Mouse (Mus musculus): Measurements from ENCODE around the gene Proca1. TPM values are rescaled to one million over a fixed set of nuclear protein-coding genes. Genes with fewer than 3 reads are reported as not detected.

Gene Proca1
- polyA plus RNA-seq, 1 experiment from 2014 or later: 0.18 TPM

DNA sequence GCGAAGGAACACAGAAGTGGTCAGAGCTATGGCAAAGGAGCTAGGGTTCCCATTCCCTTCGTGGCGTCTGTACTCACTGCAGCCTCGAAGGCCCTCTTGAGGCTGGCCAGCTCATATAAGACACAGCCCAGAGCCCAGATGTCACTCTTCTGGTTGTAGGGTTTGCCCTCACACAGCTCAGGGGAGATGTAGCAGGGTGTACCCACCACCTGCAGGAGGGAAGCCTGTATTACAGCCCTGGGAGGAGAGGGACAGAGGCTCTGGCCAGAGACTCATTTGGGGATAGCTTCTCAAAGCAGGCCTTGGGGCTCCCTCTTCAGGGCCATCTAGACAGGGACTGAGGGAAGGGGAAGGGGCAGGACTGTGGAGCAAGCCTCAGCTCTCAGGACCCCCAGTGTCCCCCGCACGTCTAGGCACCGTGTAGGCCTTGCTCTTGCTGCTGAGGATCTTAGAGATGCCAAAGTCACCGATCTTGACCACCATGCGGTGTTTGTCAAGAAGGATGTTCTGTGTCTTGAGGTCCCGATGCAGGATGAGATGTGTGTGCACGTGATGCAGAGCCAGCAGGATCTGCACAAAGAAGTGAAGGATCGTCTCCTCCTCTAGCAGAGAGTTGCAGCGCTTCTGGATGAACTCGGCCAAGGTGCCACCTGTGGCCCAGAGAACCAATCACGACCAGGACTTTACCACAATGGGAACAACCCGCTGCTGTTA, 21.0 kb upstream of the Proca1 start:
- DNase-seq (ENCODE audit: low read depth, low spot score) (no peak), ATAC-seq (no peak)
- TF ChIP-seq CTCF (IDR thresholded peaks at IDR 0.05): no peak
- POLR2A ChIA-PET: interaction anchor here (0.5 to 6.3 kb wide), 5 partner anchors 8 to 13 kb away, joined by 3 to 50 read pairs (median 4); partner anchors contain the start of gene Traf4
- H3K27me3 ChIP-seq: no peaks in the 10 kb centered on the region
- in situ Hi-C loops (cut with MboI; ENCODE audit: low pct_unique_long_range_greater_than_20kb): loop anchor here (10.0 kb wide), 1 partner anchor 347 kb away; no protein-coding TSS in a partner anchor
- CTCF ChIA-PET: interaction anchor here (1.2 to 1.4 kb wide), 3 partner anchors 13 to 115 kb away, joined by 3 read pairs; no protein-coding TSS in a partner anchor

DNA sequence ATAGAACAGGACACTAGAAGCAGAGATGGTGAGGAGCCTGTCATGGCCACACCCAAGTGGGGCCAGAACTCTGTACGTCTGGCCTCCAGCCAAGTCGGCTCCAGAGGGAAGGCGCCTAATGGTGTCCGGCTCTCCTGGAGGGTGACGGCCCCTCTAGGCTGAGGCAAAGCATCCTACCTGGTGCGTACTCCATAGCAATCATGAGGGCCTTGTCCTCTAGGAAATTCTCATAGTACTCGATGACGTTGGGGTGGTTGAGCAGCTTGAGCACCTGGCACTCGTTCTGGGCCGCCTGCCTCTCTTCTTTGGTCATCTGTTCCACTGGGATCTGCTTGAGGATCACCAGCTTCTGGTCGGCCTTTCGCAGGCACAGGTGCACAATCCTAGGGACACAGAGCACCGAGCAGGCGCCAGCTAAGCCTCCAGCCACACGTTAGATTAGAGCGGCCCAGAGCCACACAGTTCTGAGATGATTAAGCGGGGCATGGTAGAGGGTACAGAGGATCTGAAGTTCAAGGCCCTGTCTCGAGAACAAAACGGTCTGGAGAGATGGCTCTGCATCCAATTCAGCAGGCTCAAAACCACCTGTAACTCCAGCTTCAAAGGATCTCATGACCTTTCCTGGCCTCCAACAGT, 20.3 kb upstream of the Proca1 start:
- no peak for ATAC-seq
- CTCF ChIA-PET: interaction anchor here (1.2 to 1.4 kb wide), 2 partner anchors 14 to 116 kb away, joined by 3 read pairs; no protein-coding TSS in a partner anchor
- DNase-seq (ENCODE audit: low read depth, low spot score): no peak
- POLR2A ChIA-PET: interaction anchor here (0.8 to 6.3 kb wide), 5 partner anchors 7 to 15 kb away, joined by 4 to 50 read pairs (median 4); partner anchors contain the start of gene Traf4
- no peak for TF ChIP-seq CTCF (IDR thresholded peaks at IDR 0.05)
- H3K27me3 ChIP-seq: no peaks in the 10 kb centered on the region
- in situ Hi-C loops (cut with MboI; ENCODE audit: low pct_unique_long_range_greater_than_20kb): loop anchor here (10.0 kb wide), 1 partner anchor 348 kb away; no protein-coding TSS in a partner anchor

DNA sequence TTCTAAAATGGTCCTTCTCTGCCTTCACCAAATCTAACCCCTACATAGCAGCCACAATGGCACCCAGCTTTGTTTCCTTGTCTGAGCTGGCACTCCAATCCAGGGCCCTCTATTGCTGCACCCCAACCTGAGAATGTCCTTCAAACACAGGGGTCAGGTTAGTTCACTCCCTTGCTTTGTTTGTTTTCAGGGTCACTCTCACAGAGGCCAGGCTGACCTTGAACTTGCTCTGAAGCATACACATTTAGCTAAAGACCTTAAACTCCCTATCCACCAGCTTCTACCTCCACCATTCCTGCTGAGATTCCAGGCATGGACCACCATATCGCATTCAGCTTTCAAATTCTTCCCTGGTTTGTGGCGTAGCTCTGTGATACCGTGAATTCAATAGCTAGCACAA, 18.7 kb upstream of the Proca1 start:
- CTCF ChIA-PET: interaction anchor here (1.0 to 1.3 kb wide), 3 partner anchors 16 to 116 kb away, joined by 3 to 4 read pairs (median 3); no protein-coding TSS in a partner anchor
- in situ Hi-C loops (cut with MboI; ENCODE audit: low pct_unique_long_range_greater_than_20kb): loop anchor here (10.0 kb wide), 1 partner anchor 350 kb away; no protein-coding TSS in a partner anchor
- H3K27me3 ChIP-seq: no peaks in the 10 kb centered on the region
- POLR2A ChIA-PET: interaction anchor here (6.3 kb wide), 1 partner anchor 10 kb away, joined by 50 read pairs; the partner anchor contains the start of gene Traf4
- ATAC-seq: no peak
- no peak for TF ChIP-seq CTCF (IDR thresholded peaks at IDR 0.05)
- no peak for DNase-seq (ENCODE audit: low read depth, low spot score)

DNA sequence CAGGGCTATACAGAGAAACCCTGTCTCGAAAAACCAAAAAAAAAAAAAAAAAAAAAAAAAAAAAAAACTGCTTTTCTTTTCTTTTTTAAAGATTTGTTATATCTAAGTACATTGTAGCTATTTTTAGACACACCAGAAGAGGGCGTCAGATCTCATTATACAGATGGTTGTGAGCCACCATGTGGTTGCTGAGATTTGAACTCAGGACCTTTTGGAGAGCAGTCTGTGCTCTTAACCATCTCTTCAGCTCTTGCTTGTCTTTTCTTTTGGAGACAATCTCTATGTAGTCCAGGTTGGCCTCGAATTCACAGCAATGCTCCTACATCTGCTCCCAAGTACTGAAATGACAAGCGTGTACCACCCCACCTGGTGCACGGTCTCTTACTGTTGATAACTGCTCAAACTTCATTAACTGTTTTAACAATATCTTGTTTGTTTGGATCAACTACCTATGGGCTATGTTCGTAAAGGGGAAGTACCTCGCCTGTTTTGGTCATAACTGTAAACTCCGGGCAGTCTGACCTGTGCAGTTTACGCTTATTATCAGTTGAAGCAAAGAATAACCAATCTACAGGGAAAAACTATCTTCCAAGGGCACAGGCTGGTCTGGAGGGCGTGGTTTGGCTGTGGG, 17.3 kb upstream of the Proca1 start:
- in situ Hi-C loops (cut with MboI; ENCODE audit: low pct_unique_long_range_greater_than_20kb): loop anchor here (10.0 kb wide), 1 partner anchor 351 kb away; no protein-coding TSS in a partner anchor
- no peak for TF ChIP-seq CTCF (IDR thresholded peaks at IDR 0.05)
- peak; percentile 25 for ATAC-seq
- H3K27me3 ChIP-seq: no peaks in the 10 kb centered on the region
- DNase-seq (ENCODE audit: low read depth, low spot score): no peak
- ChIA-PET POLR2A (interaction anchor here (1.1 to 6.3 kb wide), 3 partner anchors 12 to 14 kb away, joined by 3 to 50 read pairs (median 4); partner anchors contain the start of gene Traf4), CTCF (interaction anchor here (0.8 to 2.3 kb wide), 8 partner anchors 9 to 131 kb away, joined by 3 to 16 read pairs (median 6); partner anchors contain the start of genes Fam222b and Traf4)

DNA sequence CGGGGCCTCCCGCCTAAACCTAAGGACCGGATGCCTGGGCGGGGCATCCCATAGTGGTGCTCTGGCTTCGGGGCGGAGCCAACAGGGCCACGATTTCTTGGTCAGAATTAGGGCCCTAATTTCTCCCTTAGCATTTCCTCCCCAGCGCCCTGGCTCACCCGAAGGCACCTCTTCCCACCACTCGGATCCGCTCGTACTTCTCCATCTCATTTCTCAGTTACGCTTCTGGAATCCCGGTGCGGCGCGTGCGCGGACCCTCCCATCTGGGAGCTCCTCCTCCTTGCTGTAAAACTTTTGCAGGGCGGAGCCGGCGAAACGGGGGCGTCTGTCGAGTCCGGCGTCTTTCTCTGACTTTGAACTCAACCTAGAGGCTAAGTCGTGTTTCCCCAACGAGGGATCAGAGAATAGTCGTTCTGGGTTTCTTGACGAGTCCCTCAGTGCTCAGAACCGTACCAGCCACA, 16.8 kb upstream of the Proca1 start, which contains the start of the genes Nek8 and Tlcd1:
Nek8 (minus strand) TSS at position 274 of the 461 bp plus-strand sequence.
Tlcd1 (plus strand) TSS at position 310 of the 461 bp plus-strand sequence.
- DNase-seq (ENCODE audit: low read depth, low spot score) (no peak), ATAC-seq (peak; percentile 29)
- no peaks in the 10 kb centered on the region for H3K27me3 ChIP-seq
- TF ChIP-seq CTCF (IDR thresholded peaks at IDR 0.05): no peak
- in situ Hi-C loops (cut with MboI; ENCODE audit: low pct_unique_long_range_greater_than_20kb): loop anchor here (10.0 kb wide), 1 partner anchor 352 kb away; no protein-coding TSS in a partner anchor
- ChIA-PET CTCF (interaction anchor here (1.1 to 2.3 kb wide), 7 partner anchors 10 to 119 kb away, joined by 3 to 16 read pairs (median 7); partner anchors contain the start of genes Fam222b and Traf4), POLR2A (interaction anchor here (0.7 to 6.3 kb wide), 4 partner anchors 11 to 16 kb away, joined by 3 to 50 read pairs (median 4); partner anchors contain the start of gene Traf4)

DNA sequence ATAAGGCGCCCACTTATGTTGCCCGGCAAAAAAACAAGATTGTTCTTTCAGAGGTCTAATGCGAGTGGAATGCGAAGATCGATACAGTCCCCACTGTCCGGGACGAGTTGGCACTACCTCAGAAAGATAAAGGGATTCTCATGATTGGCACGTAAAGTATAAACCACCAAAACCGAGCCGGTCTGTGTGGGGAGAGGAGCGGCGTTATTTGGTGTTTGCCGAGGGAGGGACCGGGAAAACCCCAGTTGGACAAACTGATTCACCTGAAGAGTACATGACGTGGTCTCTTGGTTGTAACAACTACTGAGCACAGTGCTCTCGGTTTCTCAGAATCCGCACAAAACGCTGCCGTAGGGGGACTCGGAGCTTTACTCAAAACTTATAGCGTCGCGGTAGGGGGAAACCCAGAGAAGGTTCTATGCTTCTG, 16.3 kb upstream of the Proca1 start:
- ChIA-PET POLR2A (interaction anchor here (0.7 to 6.3 kb wide), 6 partner anchors 9 to 60 kb away, joined by 3 to 50 read pairs (median 4); partner anchors contain the start of gene Traf4), CTCF (interaction anchor here (1.2 to 2.3 kb wide), 9 partner anchors 10 to 120 kb away, joined by 3 to 16 read pairs (median 6); partner anchors contain the start of genes Fam222b and Traf4)
- no peak for TF ChIP-seq CTCF (IDR thresholded peaks at IDR 0.05)
- DNase-seq (ENCODE audit: low read depth, low spot score) (no peak), ATAC-seq (no peak)
- H3K27me3 ChIP-seq: no peaks in the 10 kb centered on the region
- in situ Hi-C loops (cut with MboI; ENCODE audit: low pct_unique_long_range_greater_than_20kb): loop anchor here (10.0 kb wide), 1 partner anchor 352 kb away; no protein-coding TSS in a partner anchor

DNA sequence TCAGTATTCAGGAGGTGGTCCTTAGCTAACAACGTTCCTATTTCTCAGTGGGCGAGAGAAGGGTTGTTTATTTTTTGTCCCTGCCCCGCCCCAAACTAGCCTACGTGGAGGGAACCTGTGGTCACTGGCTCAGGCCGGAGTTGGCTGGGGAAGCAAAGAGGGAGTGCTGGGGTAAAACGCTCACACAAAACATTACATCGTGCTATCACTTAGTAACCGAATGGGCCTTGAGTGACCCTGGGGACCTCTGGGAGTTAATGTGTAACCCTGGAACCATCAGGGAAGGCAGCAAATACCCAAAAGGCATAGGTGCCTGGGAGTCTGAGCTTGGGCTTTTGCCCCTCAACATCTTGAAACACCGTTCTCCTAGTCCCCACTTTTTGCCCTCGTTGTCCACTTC, 15.8 kb upstream of the Proca1 start:
- no peaks in the 10 kb centered on the region for H3K27me3 ChIP-seq
- DNase-seq (ENCODE audit: low read depth, low spot score) (no peak), ATAC-seq (peak; percentile 10)
- no peak for TF ChIP-seq CTCF (IDR thresholded peaks at IDR 0.05)
- POLR2A ChIA-PET: interaction anchor here (1.0 to 6.3 kb wide), 5 partner anchors 10 to 60 kb away, joined by 3 to 50 read pairs (median 4); partner anchors contain the start of gene Traf4
- in situ Hi-C loops (cut with MboI; ENCODE audit: low pct_unique_long_range_greater_than_20kb): loop anchor here (10.0 kb wide), 1 partner anchor 353 kb away; no protein-coding TSS in a partner anchor
- CTCF ChIA-PET: interaction anchor here (0.9 to 2.3 kb wide), 11 partner anchors 11 to 120 kb away, joined by 3 to 16 read pairs (median 4); partner anchors contain the start of genes Fam222b and Traf4

DNA sequence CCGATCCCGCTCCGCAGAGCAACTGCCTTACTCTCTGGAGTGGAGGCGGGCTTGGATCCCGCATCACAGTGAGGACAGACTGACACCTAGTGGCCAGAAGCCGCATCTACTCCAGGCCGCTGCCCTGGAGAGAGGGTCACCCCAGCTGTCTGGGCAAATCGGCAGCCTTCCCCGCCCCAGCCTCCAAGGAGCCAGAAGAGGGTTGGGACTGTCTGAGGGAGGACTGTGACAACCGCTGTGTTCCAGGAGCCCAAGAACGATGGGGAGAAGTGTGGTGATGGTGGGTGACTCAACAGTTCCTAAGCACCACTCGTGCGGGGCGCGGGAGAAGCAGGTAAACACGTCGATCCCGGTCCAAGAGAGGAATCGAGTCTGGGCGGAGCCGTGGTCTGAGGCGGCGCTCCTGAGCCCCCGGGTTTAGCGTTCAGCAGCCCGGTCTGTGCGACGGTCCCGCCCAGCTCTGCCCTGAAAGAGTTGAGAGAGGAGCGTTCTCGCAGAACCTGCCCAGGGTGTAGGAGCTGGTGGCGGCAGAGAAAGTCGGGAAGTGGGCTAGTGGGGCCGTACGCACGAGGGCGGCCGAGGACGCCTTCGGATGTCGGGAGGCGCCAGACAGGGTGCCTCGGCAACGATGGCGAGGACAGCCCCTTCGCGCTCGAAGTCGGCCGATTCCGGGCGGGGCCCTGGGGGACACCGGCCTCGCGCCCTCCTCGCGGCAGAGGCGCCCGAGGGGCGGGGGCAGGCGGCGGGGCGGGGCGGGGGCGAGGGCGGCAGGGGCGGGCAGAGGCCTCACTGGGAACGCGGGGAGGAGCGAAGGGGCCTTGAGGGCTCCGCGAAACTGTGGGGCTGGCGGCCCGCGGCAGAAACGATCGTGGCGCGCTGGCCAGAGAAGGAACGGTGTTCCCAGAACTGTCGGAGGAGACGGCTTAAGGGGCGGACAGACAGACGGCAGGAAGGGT, 15.0 kb upstream of the Proca1 start:
- in situ Hi-C loops (cut with MboI; ENCODE audit: low pct_unique_long_range_greater_than_20kb): loop anchor here (10.0 kb wide), 1 partner anchor 353 kb away; no protein-coding TSS in a partner anchor
- no peak for TF ChIP-seq CTCF (IDR thresholded peaks at IDR 0.05)
- DNase-seq (ENCODE audit: low read depth, low spot score) (no peak), ATAC-seq (peak; percentile 80)
- CTCF ChIA-PET: interaction anchor here (0.9 to 2.3 kb wide), 9 partner anchors 11 to 120 kb away, joined by 3 to 16 read pairs (median 4); partner anchors contain the start of genes Fam222b and Traf4
- POLR2A ChIA-PET: interaction anchor here (1.0 to 6.3 kb wide), 4 partner anchors 10 to 61 kb away, joined by 3 to 50 read pairs (median 4); partner anchors contain the start of gene Traf4
- no peaks in the 10 kb centered on the region for H3K27me3 ChIP-seq
